Mouse (Mus musculus) left cerebral cortex, postnatal 25 days (tissue): ENCODE measurements around the gene Uchl4. TPM values are rescaled to one million over a fixed set of nuclear protein-coding genes. Genes with fewer than 3 reads are reported as not detected.
"Not testable (repeated sequence)": the region's sequence is repeated elsewhere in the genome, so short reads cannot be mapped to it uniquely, and the experiment has no call there.

Source experiments
- DNase-seq, 2 experiments: peaks; one replicate each; pipeline ENCODE4 v3.0.0; 2022; ENCODE audit warnings: low spot score in 2 of 2, mixed read lengths in 1 of 2
- intact Hi-C: fragments of 180-260 bp; cut with DNase I; formaldehyde crosslinking; loops from one replicate; pipeline ENCODE4 v1.15.1; 2025
- microRNA-seq, 2 experiments: library from miRNA; unstranded; fragments of <30 nt; microRNA quantifications; one replicate each; pipeline ENCODE4 v1.2.0; 2022
- total RNA-seq, 2 experiments: library from RNA; stranded (reverse); gene quantifications; 2 replicates each; pipeline ENCODE4 v1.2.3; 2021

The Uchl4 gene
- total RNA-seq, 2 experiments from 2014 or later = 2.1 to 4.6 TPM

- DNase-seq = peak in 1 of 2 experiments; percentile 24
- intact Hi-C loops = no loop called here
Observed at GRCm38 (mm10) chr9:64268196-64268595, 33.2 kb downstream of the Uchl4 start.

DNA sequence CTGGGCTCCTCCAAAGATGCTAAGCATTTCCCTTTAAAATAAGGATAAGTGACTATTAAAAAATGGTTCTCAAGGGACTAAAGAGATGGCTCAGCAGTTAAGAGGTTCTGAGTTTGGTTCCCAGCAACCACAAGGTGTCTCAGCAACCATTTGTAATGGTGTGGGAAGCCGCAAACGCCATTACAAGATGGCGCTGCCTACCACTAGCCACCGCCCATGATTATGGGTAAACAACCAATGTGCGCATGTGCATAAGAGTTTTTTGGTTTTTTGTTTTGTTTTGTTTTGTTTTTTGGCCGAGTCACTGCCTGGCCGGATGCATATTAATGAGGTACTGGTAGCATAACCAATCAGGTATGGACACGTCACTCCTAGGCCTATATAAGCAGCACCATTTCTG lies 33.8 kb downstream of the Uchl4 start:
- intact Hi-C loops, DNase-seq: not testable (repeated sequence)

- DNase-seq = no peak
- intact Hi-C loops = loop anchor here (5.0 kb wide), 1 partner anchor 94 kb away; the partner anchor contains the start of gene Snapc5
Observed at GRCm38 (mm10) chr9:64271249-64271648, 36.2 kb downstream of the Uchl4 start.

GRCm38 (mm10) chr9:64272611-64273010 lies 37.6 kb downstream of the Uchl4 start:
- peak; percentile 61 to 76 for DNase-seq
- intact Hi-C loops = loop anchor here (2.0 to 5.0 kb wide), 2 partner anchors 95 to 134 kb away; partner anchors contain the start of gene Snapc5

DNA sequence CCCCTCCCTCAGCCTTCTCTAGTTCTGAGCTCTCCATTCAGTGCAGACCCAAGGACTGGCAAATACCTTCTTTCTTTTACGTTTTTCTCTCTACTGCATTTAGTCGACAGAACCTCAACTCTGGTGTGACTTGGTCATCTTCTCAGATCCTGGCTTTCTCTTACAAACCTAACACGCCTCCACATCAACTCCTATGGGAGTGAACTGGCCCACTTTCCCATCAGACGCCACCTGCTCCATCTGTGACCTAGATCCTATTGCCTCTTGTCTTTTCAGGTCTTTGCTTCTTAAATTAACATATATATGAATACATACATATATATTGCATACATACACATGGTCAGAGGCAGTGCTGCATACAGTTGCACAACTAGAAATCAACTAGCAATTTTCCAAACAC lies 38.8 kb downstream of the Uchl4 start:
- DNase-seq = peak in 1 of 2 experiments; percentile 80

GRCm38 (mm10) chr9:64274291-64274690 lies 39.3 kb downstream of the Uchl4 start:
- DNase-seq = no peak
- intact Hi-C loops = loop anchor here (5.0 kb wide), 1 partner anchor 97 kb away; the partner anchor contains the start of gene Snapc5

More for the DNA sequence above, 38.8 kb downstream of the Uchl4 start:
- intact Hi-C loops = loop anchor here (2.0 to 5.0 kb wide), 2 partner anchors 96 to 135 kb away; partner anchors contain the start of gene Snapc5

DNA sequence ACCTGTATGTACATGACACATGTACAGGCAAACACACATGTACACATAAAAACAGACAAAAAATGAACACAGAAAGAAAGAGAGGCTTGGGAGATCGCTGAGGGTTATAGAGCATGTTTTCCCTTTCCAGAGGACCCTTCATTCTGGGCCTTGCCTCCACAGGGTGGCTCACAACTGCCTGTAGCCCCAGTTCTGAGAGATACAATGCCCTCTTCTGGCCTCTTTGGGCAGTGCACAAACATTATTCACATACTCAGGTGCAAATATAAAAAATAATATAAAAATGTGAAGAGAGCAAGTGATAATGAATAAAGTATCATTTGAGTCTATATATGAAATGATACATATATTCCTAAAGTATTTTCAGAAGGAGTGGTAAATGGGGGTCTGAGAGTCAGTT lies 39.9 kb downstream of the Uchl4 start:
- intact Hi-C loops = loop anchor here (5.0 kb wide), 1 partner anchor 98 kb away; the partner anchor contains the start of gene Snapc5
- no peak for DNase-seq

- intact Hi-C loops = no loop called here
Observed at GRCm38 (mm10) chr9:64277706-64278105, 42.7 kb downstream of the Uchl4 start.

DNA sequence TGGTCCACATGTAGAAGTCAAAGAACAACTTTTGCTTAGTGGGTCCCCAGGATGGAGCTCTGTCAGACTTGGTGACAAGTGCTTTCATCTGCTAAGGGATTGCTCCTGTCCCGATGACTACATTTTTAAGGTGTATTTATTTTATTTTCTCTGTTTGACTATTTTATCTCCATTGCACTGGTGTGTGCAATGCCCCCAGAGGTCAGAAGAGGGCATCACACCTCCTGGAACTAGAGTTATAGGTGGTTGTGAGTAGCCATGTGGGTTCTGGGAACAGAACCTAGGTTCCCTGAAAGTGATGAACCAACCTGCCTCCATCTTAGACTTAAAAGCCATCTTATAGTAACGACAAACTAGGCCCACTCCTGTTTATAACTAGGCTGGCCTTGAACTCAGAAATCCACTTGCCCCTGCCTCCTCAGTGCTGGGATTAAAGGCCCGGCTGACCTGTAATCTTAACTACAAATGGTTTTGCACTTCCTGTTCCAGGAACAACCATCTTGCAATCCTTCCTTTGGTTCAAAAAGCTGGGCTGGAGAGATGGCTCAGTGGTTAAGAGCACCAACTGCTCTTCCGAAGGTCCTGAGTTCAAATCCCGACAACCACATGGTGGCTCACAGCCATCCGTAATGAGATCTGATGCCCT lies 43.8 kb downstream of the Uchl4 start:
- no peak for DNase-seq
- intact Hi-C loops = no loop called here

More at GRCm38 (mm10) chr9:64277706-64278105, 42.7 kb downstream of the Uchl4 start:
- peak; percentile 47 to 61 for DNase-seq

DNA sequence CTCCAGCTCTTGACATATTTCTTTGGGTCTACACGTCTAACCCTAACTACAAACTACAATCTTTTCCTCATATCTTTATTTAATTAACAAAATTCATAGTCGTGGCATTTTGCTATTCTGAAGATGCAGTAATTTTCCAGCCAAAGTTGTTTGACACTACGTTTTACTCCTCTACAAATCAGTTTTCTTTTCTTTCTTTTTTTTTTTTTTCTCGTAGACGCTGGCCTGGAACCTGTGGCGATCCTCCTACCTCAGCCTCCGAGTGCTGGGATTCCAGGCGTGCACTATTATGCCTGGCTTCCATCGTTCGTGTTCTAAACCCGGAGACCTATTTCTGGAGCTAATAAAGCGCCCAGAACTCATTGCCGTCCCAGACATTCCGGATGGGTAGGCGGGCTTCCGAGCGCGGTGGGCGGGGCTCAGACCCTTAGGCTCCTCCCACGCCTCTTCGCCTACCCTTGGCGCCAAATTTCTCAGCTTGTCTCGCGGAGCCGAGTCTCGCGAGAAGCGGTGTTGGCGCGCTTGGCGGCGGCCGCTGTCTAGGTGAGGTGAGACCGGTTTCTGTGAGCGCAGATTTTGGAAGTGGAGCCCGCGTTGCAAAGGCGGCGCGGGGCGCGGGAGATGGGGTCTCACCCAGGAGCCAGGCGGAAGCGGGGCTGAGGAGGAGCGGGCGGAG lies 46.2 kb downstream of the Uchl4 start, which contains the start of gene Tipin:
Gene Tipin (plus strand): TSS at position 477 of the 676 bp plus-strand sequence.
- DNase-seq = peak; percentile 93 to 95
- intact Hi-C loops = loop anchor here (5.0 kb wide), 1 partner anchor 681 kb away; the partner anchor contains the start of gene Ints14

DNA sequence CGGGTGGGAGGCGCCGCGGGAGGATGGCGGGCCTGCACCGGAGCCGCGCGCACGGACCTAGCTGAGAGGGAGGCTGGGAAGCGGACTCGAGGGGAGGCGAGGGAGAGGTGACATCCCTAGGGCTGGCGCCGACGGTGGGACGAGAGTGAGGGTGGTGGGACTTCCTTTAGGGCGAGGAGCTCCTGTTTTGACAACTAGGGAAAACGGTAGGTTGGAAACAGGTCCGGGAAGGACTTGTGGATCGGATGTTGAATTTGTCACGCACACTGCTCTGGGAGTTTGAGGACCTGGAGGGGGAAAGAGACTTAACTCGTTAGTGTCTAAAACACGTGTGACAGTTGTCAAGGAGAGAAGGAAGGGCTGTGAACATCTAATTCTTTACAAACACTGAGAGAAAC lies 46.8 kb downstream of the Uchl4 start:
- DNase-seq = no peak
- intact Hi-C loops = loop anchor here (5.0 kb wide), 1 partner anchor 681 kb away; the partner anchor contains the start of gene Ints14

- no peak for DNase-seq
- intact Hi-C loops = loop anchor here (5.0 kb wide), 1 partner anchor 680 kb away; the partner anchor contains the start of gene Ints14
Observed at GRCm38 (mm10) chr9:64282404-64282987, 47.5 kb downstream of the Uchl4 start.

Small RNAs within 50 kb of the gene (microRNA-seq; reads per million reads assigned to microRNA genes)
- gene Gm24106 = 0 reads per million in 2 experiments

Other genes starting within 250 kb of the Uchl4 start
- 1 to 10 TPM; 1.4 to 2.2 TPM for gene Smad6, start 213.1 kb upstream of the Uchl4 start, total RNA-seq
- gene Lctl, start 118.1 kb upstream of the Uchl4 start, total RNA-seq = not detected
- 1 to 10 TPM; 2.5 to 4.6 TPM for gene Zwilch, start 62.1 kb upstream of the Uchl4 start, total RNA-seq
- gene Rpl4, start 61.8 kb upstream of the Uchl4 start, total RNA-seq = 100 to 1,000 TPM; 485 to 487 TPM
- gene Snapc5, start 55.9 kb upstream of the Uchl4 start, total RNA-seq = 10 to 100 TPM; 21.5 to 22.7 TPM
- gene Map2k1, start 18.4 kb downstream of the Uchl4 start, total RNA-seq = 100 to 1,000 TPM; 286 to 290 TPM
- 10 to 100 TPM; 14.9 to 16.7 TPM for gene Tipin, start 46.4 kb downstream of the Uchl4 start, total RNA-seq
- gene Dis3l, start 106.1 kb downstream of the Uchl4 start, total RNA-seq = 10 to 100 TPM; 27.7 to 31.1 TPM
- 10 to 100 TPM; 12.9 to 15.2 TPM for gene Megf11, start 150.4 kb downstream of the Uchl4 start, total RNA-seq